Comparison of ENCODE assay signal across 19 mouse cellular contexts in genomic region chr7:96910310-96910960, GRCm38 (mm10). TPM values are rescaled to one million over a fixed set of nuclear protein-coding genes. Genes with fewer than 3 reads are reported as not detected.
DNase-seq lines count a peak whose midpoint lies in the region; ATAC-seq and TF ChIP-seq lines count a peak whose summit lies in the region.
"Had no signal": no experiment of that assay in that cellular context is flagged by ENCODE, and none has a peak within 500 bp of the region (broad histone marks: within the 10 kb centered on the region; RNA-seq: fewer than 3 reads in every experiment).

No protein-coding gene starts in this region.

- no peak for DNase-seq in forebrain, embryonic 10.5 days (ENCODE audit: extremely low spot score, low spot score)
- no peak for DNase-seq in forebrain, postnatal 0 days
- peak; percentile 14 to 15 for DNase-seq in right cerebral cortex, postnatal 10 days (ENCODE audit: low spot score in 2 of 2)
- no peak for DNase-seq in right cerebral cortex, postnatal 36 days (ENCODE audit: low spot score in 2 of 2)
- peak; percentile 53 for DNase-seq in embryonic facial prominence, embryonic 14.5 days (ENCODE audit: low spot score)
- no peak for DNase-seq in adrenal gland, postnatal 25 days
- no peak for DNase-seq in liver
- DNase-seq: cerebellum, adult 11-12 months; cerebellum, postnatal 25 days; gastrocnemius, postnatal 25 days; layer of hippocampus, adult 9-11 months; right cerebral cortex, postnatal 25 days; thymus, postnatal 14 days had no signal

- H3K36me3 ChIP-seq in forebrain, embryonic 10.5 days (replicated peaks), result peaks cover 24% of the 10 kb centered on the region
- H3K36me3 ChIP-seq in forebrain, postnatal 0 days (ENCODE audit: insufficient read depth), result peaks cover 9% of the 10 kb centered on the region
- H3K36me3 ChIP-seq in embryonic facial prominence, embryonic 14.5 days (ENCODE audit: control insufficient read depth, insufficient read depth, low read length), result peaks cover 16% of the 10 kb centered on the region; the same call in 1 of the 2 replicates
- H3K36me3 ChIP-seq: G1E; midbrain, embryonic 15.5 days had no signal

- H3K4me1 ChIP-seq in forebrain, embryonic 10.5 days, result peaks cover 49% of the 10 kb centered on the region
- no peaks in the 10 kb centered on the region for H3K4me1 ChIP-seq in forebrain, postnatal 0 days (ENCODE audit: insufficient read depth)
- H3K4me1 ChIP-seq in embryonic facial prominence, embryonic 14.5 days (ENCODE audit: control insufficient read depth, insufficient read depth, low read length), result peaks cover 23% of the 10 kb centered on the region

- no peak for ATAC-seq in forebrain, postnatal 0 days
- peak; percentile 56 for ATAC-seq in embryonic facial prominence, embryonic 14.5 days (ENCODE audit: low read depth)
- ATAC-seq: forebrain, embryonic 14.5 days; midbrain, embryonic 15.5 days had no signal

- H3K9ac ChIP-seq in forebrain, postnatal 0 days, result no peak overlapping the region
- H3K9ac ChIP-seq in embryonic facial prominence, embryonic 14.5 days (ENCODE audit: low read depth, low read length), result no peak overlapping the region
- H3K9ac ChIP-seq: limb, embryonic 15.5 days; midbrain, embryonic 15.5 days; neural tube, embryonic 15.5 days had no signal

- 62% methylated on average over 12 of the region's 12 CpGs for WGBS in forebrain, embryonic 10.5 days
- WGBS in forebrain, postnatal 0 days, result 79% methylated on average over 12 of the region's 12 CpGs
- 20% methylated on average over 12 of the region's 12 CpGs for WGBS in embryonic facial prominence, embryonic 14.5 days

- H3K9me3 ChIP-seq in forebrain, embryonic 10.5 days, result no peaks in the 10 kb centered on the region
- H3K9me3 ChIP-seq in forebrain, postnatal 0 days (ENCODE audit: low read length), result no peaks in the 10 kb centered on the region
- H3K9me3 ChIP-seq in embryonic facial prominence, embryonic 14.5 days (ENCODE audit: control insufficient read depth, low read length), result no peaks in the 10 kb centered on the region
- H3K9me3 ChIP-seq: G1E; limb, embryonic 15.5 days; midbrain, embryonic 15.5 days; neural tube, embryonic 15.5 days had no signal

- no peak overlapping the region for H3K4me2 ChIP-seq in forebrain, postnatal 0 days (ENCODE audit: low read depth)
- no peak overlapping the region for H3K4me2 ChIP-seq in embryonic facial prominence, embryonic 14.5 days (ENCODE audit: low read depth, low read length)
- H3K4me2 ChIP-seq: limb, embryonic 15.5 days; midbrain, embryonic 15.5 days; neural tube, embryonic 15.5 days had no signal

- H3K27me3 ChIP-seq in forebrain, embryonic 10.5 days (ENCODE audit: poor library complexity, severe bottlenecking), result peaks cover 31% of the 10 kb centered on the region
- no peaks in the 10 kb centered on the region for H3K27me3 ChIP-seq in forebrain, postnatal 0 days (ENCODE audit: insufficient read depth, low read length)
- H3K27me3 ChIP-seq in embryonic facial prominence, embryonic 14.5 days (replicated peaks; ENCODE audit: control insufficient read depth, insufficient read depth, low read length), result no peaks in the 10 kb centered on the region
- H3K27me3 ChIP-seq: midbrain, embryonic 15.5 days had no signal

- no peak for TF ChIP-seq CTCF in forebrain, postnatal 0 days (IDR thresholded peaks at IDR 0.05; ENCODE audit: low read depth)

- peak overlapping the region; percentile 15; the same call in 1 of the 2 replicates for H3K27ac ChIP-seq in forebrain, embryonic 10.5 days
- no peak overlapping the region for H3K27ac ChIP-seq in forebrain, postnatal 0 days (ENCODE audit: low read depth, low read length)
- peak overlapping the region; percentile 40; the same call in 1 of the 2 replicates for H3K27ac ChIP-seq in embryonic facial prominence, embryonic 14.5 days (replicated peaks; ENCODE audit: low read depth, low read length)
- H3K27ac ChIP-seq: limb, embryonic 15.5 days; midbrain, embryonic 15.5 days; neural tube, embryonic 15.5 days had no signal

- no peak overlapping the region for H3K4me3 ChIP-seq in forebrain, embryonic 10.5 days
- no peak overlapping the region for H3K4me3 ChIP-seq in forebrain, postnatal 0 days (ENCODE audit: low read depth, low read length)
- no peak overlapping the region for H3K4me3 ChIP-seq in embryonic facial prominence, embryonic 14.5 days (ENCODE audit: low read depth, low read length)
- H3K4me3 ChIP-seq: limb, embryonic 15.5 days; midbrain, embryonic 15.5 days; myocyte; neural tube, embryonic 15.5 days had no signal

RNA-seq across cellular contexts. Expression of gene Nars2, which starts 40.9 kb away (rescaled TPM):
- polyA plus RNA-seq in forebrain, embryonic 10.5 days (2016; fragmentation: Nextera tagmentation; extraction: Ambion mirVana), result 28.0 and 30.0 TPM in 2 replicates
- 15.7 and 17.2 TPM in 2 replicates for total RNA-seq in forebrain, postnatal 0 days (2014; rRNA removed)
- polyA plus RNA-seq in forebrain, postnatal 0 days (2015; fragmentation: Nextera tagmentation; extraction: Ambion mirVana), result 14.8 and 18.2 TPM in 2 replicates
- polyA plus RNA-seq in embryonic facial prominence, embryonic 14.5 days (2014; fragmentation: Nextera tagmentation; extraction: Ambion mirVana), result 19.2 and 25.3 TPM in 2 replicates
- 19.3 and 19.9 TPM in 2 replicates for total RNA-seq in adrenal gland, postnatal 25 days (2021)

Comparison
In these comparisons a context has a peak if more than half of its experiments do, and no peak if none do; other contexts are left out.
1. DNase-seq: peak in right cerebral cortex, postnatal 10 days (2 of 2) and embryonic facial prominence, embryonic 14.5 days (single experiment); none in forebrain, embryonic 10.5 days (single experiment), forebrain, postnatal 0 days (single experiment), right cerebral cortex, postnatal 36 days (0 of 2), adrenal gland, postnatal 25 days (single experiment) and liver (single experiment).